Mouse (Mus musculus): ENCODE measurements around the gene Tas2r138. TPM values are rescaled to one million over a fixed set of nuclear protein-coding genes. Genes with fewer than 3 reads are reported as not detected.

Tas2r138 gene
- polyA plus RNA-seq (2012; rRNA removed), result not detected in 2 replicates

GRCm38 (mm10) chr6:40613260-40613852, at the start of gene Tas2r138:
TSS of gene Tas2r138 (minus strand) at chr6:40613310.

DNA sequence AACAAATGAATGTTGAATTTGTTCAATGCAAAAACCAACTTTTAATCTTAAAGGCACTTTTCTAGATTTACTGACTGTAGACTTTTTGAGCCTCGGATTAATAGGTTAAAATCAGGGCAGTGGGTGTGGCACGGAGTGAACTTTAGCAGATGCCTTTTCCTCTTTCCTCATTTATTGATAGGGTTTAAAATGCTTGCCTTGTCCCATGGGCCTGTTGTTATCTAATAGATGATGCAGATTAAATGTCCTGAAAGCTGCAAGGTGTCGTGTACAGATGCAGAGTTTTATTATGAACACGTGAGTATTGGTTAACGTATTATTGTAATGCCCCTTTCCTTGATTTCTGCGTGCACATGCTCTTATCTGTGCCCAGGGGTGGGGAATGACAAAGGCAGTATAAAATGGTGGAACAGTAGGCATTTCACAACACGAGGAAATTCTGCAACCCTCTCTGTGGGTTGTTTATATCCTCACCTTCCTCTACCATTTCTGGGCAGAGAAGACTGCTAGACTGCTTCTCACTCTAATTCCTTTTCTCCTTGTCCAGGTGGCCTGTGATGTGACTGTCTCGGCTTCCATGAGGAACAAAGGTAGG, 15.4 kb upstream of the Tas2r138 start, which contains the start of gene Mgam:
Gene Mgam, plus strand, starts transcription at position 426 of the 595 bp plus-strand sequence.

GRCm38 (mm10) chr6:40585645-40586044, 27.5 kb downstream of the Tas2r138 start, which contains the start of gene Clec5a:
TSS of gene Clec5a (minus strand) at chr6:40585821.

GRCm38 (mm10) chr6:40569187-40569586, 43.9 kb downstream of the Tas2r138 start, which contains the start of gene Olfr460:
TSS of gene Olfr460 (plus strand) at chr6:40569487.

Other genes with a start within 250 kb of the Tas2r138 start
- gene E330009J07Rik, start 177.2 kb downstream of the Tas2r138 start, polyA plus RNA-seq (2012; rRNA removed), result 8.6 and 9.7 TPM in 2 replicates
- gene Wee2, start 174.2 kb downstream of the Tas2r138 start, polyA plus RNA-seq (2012; rRNA removed), result not detected in 2 replicates
- 5.5 and 7.2 TPM in 2 replicates for gene Ssbp1, start 142.0 kb downstream of the Tas2r138 start, polyA plus RNA-seq (2012; rRNA removed)
- gene Tas2r137, start 122.1 kb downstream of the Tas2r138 start, polyA plus RNA-seq (2012; rRNA removed), result not detected in 2 replicates
- gene Tas2r108, start 119.8 kb downstream of the Tas2r138 start, polyA plus RNA-seq (2012; rRNA removed), result not detected in 2 replicates
- not detected in 2 replicates for gene Prss37, start 93.8 kb downstream of the Tas2r138 start, polyA plus RNA-seq (2012; rRNA removed)
- gene Olfr461, start 58.3 kb downstream of the Tas2r138 start, polyA plus RNA-seq (2012; rRNA removed), result not detected in 2 replicates
- not detected in 2 replicates for gene Olfr460, start 43.8 kb downstream of the Tas2r138 start, polyA plus RNA-seq (2012; rRNA removed)
- gene Clec5a, start 27.5 kb downstream of the Tas2r138 start, polyA plus RNA-seq (2012; rRNA removed), result 0.28 TPM in 1 of 2 replicates, not detected in the other
- 36.4 and 41.1 TPM in 2 replicates for gene Mgam, start 15.5 kb upstream of the Tas2r138 start, polyA plus RNA-seq (2012; rRNA removed)